Mouse (Mus musculus): ENCODE data around the gene Cdk8.

The Cdk8 gene

GRCm38 (mm10) chr5:146232816-146233215, 1.8 kb downstream of the Cdk8 start:
- no peak for DNase-seq (ENCODE audit: low read depth, low spot score)

- DNase-seq (ENCODE audit: low read depth, low spot score) = no peak
Observed at GRCm38 (mm10) chr5:146234336-146234735, 3.3 kb downstream of the Cdk8 start.

- no peak for DNase-seq (ENCODE audit: low read depth, low spot score)
Observed at GRCm38 (mm10) chr5:146238274-146238673, 7.2 kb downstream of the Cdk8 start.

GRCm38 (mm10) chr5:146240771-146241170, 9.7 kb downstream of the Cdk8 start:
- DNase-seq (ENCODE audit: low read depth, low spot score) = no peak

GRCm38 (mm10) chr5:146241202-146241601, 10.2 kb downstream of the Cdk8 start:
- DNase-seq (ENCODE audit: low read depth, low spot score) = no peak

GRCm38 (mm10) chr5:146245193-146245592, 14.2 kb downstream of the Cdk8 start:
- DNase-seq (ENCODE audit: low read depth, low spot score) = no peak

GRCm38 (mm10) chr5:146245646-146246370, 14.8 kb downstream of the Cdk8 start:
- no peak for DNase-seq (ENCODE audit: low read depth, low spot score)

GRCm38 (mm10) chr5:146246386-146246785, 15.4 kb downstream of the Cdk8 start:
- DNase-seq (ENCODE audit: low read depth, low spot score) = no peak

GRCm38 (mm10) chr5:146247709-146248108, 16.7 kb downstream of the Cdk8 start:
- no peak for DNase-seq (ENCODE audit: low read depth, low spot score)

GRCm38 (mm10) chr5:146248746-146249145, 17.7 kb downstream of the Cdk8 start:
- no peak for DNase-seq (ENCODE audit: low read depth, low spot score)

GRCm38 (mm10) chr5:146250369-146251075, 19.5 kb downstream of the Cdk8 start:
- DNase-seq (ENCODE audit: low read depth, low spot score) = no peak

GRCm38 (mm10) chr5:146251663-146252429, 20.8 kb downstream of the Cdk8 start:
- DNase-seq (ENCODE audit: low read depth, low spot score) = no peak

- DNase-seq (ENCODE audit: low read depth, low spot score) = no peak
Observed at GRCm38 (mm10) chr5:146253644-146254043, 22.6 kb downstream of the Cdk8 start.

- peak; percentile 13 for DNase-seq (ENCODE audit: low read depth, low spot score)
Observed at GRCm38 (mm10) chr5:146260003-146260402, 29.0 kb downstream of the Cdk8 start.

- no peak for DNase-seq (ENCODE audit: low read depth, low spot score)
Observed at GRCm38 (mm10) chr5:146265934-146266591, 35.0 kb downstream of the Cdk8 start.

GRCm38 (mm10) chr5:146267776-146268175, 36.7 kb downstream of the Cdk8 start:
- DNase-seq (ENCODE audit: low read depth, low spot score) = no peak

- no peak for DNase-seq (ENCODE audit: low read depth, low spot score)
Observed at GRCm38 (mm10) chr5:146270593-146270992, 39.6 kb downstream of the Cdk8 start.

GRCm38 (mm10) chr5:146271662-146272061, 40.6 kb downstream of the Cdk8 start:
- DNase-seq (ENCODE audit: low read depth, low spot score) = no peak

GRCm38 (mm10) chr5:146273096-146273495, 42.1 kb downstream of the Cdk8 start:
- DNase-seq (ENCODE audit: low read depth, low spot score) = no peak

- DNase-seq (ENCODE audit: low read depth, low spot score) = no peak
Observed at GRCm38 (mm10) chr5:146274420-146275045, 43.5 kb downstream of the Cdk8 start.

- no peak for DNase-seq (ENCODE audit: low read depth, low spot score)
Observed at GRCm38 (mm10) chr5:146277513-146277912, 46.5 kb downstream of the Cdk8 start.

Measured in mesoderm, embryonic 11.5 days (tissue).